Mouse (Mus musculus) cerebellum, postnatal 10 days (tissue): Measurements from ENCODE around the gene Nt5c3b.
A peak's percentile ranks its signal among the peaks of the same experiment; 100 is the strongest.

Source experiments
- DNase-seq, 2 experiments: peaks; one replicate each; pipeline ENCODE4 v3.0.0; 2021; ENCODE audit warnings: mixed read lengths in 2 of 2

Gene Nt5c3b

GRCm38 (mm10) chr11:100441797-100442196 lies at the start of gene Nt5c3b, which contains the start of gene Klhl10:
Gene Nt5c3b (minus strand): TSS chr11:100441808.
Gene Klhl10 (plus strand): TSS chr11:100441917.
- no peak for DNase-seq

DNA sequence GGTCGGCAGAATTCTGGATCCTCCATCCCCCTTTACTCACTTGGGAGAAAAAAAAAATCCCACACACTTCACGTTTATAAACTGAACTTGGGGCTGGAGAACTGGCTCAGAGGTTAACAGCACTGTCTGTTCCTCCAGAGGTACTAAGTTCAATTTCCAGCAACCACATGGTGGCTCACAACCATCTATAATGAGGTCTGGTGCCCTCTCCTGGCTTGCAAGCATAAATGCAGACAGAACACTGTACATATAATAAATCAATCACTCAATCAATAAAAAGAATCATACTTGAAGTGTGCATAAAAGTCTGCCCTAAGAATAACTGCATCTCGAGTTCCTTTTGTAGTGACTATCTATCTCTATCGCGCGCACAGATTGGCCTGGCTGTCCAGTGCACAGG lies 49.3 kb upstream of the Nt5c3b start:
- peak in 1 of 2 experiments; percentile 16 for DNase-seq

GRCm38 (mm10) chr11:100485801-100486538 lies 44.4 kb upstream of the Nt5c3b start:
- peak; percentile 76 to 78 for DNase-seq

- no peak for DNase-seq
These were observed 42.9 kb upstream of the Nt5c3b start for GRCm38 (mm10) chr11:100484461-100484860.

DNA sequence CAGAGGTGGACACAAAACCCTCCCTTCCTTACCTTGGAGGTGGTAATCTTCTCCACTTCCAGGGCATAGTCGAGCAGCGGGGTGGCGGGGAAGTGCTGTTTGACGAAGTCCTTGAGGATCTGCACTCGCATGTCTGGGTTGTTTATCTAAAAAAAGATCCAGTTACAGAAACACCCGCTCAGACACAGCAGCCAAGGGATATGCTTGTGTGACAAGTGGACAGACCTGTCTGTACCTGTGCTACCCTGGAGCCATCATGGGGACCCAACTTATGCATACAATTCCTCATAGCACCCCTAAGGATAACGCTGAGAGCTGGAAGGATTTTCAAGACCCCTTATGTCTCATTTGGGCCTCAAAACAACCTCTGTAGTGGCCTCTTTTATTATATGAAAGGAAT lies 37.5 kb upstream of the Nt5c3b start:
- no peak for DNase-seq

GRCm38 (mm10) chr11:100476281-100476680 lies 34.7 kb upstream of the Nt5c3b start:
- no peak for DNase-seq

DNA sequence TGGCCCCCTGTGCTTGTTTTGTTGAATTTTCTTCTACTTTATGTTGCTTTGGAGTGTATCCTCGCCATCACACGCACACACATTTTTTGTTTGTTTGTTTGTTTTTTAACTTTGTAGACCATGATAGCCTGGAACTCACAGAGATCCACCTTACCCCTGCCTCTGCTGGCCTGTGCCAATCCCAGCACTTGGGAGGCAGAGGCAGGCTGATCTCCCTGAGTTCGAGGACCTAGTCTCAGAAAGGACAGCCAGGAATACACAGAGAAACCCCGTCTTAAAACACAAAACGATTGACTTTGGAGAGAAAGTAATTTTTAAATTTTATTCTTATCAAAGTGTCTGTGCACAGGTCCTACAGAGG lies 31.3 kb upstream of the Nt5c3b start:
- DNase-seq: no peak

GRCm38 (mm10) chr11:100472197-100472934 lies 30.8 kb upstream of the Nt5c3b start, which contains the start of gene Klhl11:
Gene Klhl11 (minus strand): TSS chr11:100472741.
- peak; percentile 94 to 95 for DNase-seq

DNA sequence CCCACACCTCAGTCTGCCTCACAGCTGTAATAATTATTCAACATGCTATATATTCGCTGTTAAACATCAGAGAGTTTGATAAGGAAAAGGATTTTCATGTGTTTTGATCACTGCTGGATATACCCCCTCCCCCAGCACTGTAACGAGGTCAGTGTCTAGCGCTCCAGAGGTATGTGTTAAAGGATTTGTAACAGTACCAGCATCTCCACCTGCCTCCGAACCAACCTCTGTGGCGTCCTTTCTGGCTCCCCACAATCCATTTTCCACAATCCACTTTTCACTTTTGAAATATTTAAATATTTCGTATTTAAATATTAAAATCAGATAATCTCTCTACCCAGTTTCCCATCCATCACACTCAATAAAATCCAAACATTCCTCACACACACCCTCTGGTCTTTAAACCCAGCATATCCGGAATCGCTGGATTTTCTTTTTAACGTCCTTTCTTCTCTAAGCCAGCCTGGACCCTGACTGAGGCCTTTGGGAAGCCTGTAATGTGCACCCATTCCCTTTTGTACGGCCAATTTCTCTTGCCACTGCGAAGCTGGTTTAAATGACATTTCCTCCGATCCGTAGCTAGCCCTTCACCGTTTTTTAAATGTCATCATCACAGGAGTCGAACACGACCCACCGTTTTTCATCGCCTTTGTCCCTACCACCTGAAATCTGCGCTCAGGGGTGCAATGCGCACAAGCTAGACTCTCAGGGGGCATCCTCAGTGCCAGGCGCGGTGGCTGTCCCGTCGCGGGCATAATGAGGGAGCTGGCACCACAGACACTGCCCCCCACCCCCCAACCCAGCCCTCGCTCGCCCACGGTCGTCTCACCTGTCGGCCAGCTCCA lies 30.0 kb upstream of the Nt5c3b start:
- DNase-seq: peak in 1 of 2 experiments; percentile 36

GRCm38 (mm10) chr11:100465833-100466232 lies 24.2 kb upstream of the Nt5c3b start:
- DNase-seq: no peak

- no peak for DNase-seq
These were observed 23.7 kb upstream of the Nt5c3b start for GRCm38 (mm10) chr11:100465229-100465792.

DNA sequence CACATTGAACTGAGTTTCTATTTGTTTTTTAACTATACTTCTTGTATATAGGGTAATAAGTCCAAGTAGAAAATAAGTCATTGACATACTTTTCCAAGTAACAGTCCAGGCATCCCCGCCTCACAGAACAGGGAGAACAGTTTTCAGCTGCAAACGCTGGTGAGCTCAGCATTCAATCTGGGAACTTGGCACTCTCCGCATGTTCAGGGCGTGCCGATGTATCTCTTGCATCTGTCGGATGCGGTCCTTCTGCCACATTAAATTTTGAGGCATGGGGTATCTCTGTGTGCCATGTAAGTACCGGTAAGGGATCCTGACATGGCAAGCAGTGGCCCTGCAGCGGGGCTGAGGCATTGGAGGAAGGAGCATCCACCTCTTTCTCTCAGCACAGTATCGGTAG lies 21.1 kb upstream of the Nt5c3b start:
- peak; percentile 46 to 57 for DNase-seq

GRCm38 (mm10) chr11:100457711-100458110 lies 16.1 kb upstream of the Nt5c3b start:
- no peak for DNase-seq

- DNase-seq: no peak
These were observed 15.6 kb upstream of the Nt5c3b start for GRCm38 (mm10) chr11:100457247-100457646.

GRCm38 (mm10) chr11:100442625-100443024 lies 1.0 kb upstream of the Nt5c3b start:
- DNase-seq: peak; percentile 56 to 62

DNA sequence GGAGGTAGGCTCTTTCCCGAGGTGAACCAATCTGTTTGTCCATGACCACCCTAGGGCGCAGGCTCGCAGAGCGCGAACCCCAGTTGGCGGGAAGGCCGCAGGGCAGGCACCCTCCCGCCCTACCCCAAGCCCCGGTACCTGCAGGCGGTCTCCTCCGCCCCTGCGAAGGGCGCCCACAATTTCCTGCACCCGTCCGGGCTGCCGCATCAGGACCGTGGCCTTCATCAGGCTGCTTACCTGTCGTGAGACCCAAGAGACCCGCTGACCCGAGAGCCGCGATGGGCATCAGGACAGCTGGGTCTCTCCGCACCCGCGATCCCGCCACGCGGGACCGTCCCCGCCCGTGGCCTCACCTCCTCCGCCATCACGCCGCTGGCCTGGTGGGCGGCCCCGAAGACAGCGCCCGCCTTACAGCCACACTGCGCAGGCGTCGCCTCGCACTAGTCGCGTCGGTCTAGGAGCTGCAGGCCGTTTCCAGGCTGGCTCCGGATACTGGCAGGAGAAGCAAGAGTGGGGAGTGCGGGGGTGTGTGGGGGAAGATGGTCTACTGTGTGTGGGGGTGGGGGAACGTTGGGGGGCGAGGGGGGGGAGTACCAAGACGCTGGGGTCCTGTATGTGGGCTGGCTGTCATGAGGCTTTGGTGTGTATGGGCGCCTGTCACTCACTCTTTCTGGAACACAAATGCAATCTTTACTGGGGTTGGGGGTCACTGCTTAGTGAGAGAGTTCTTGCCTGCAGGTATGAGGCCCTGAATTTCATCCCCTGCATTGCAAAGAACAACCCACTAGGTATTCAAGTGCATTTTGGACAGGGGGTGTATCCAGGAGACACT lies 701 bp downstream of the Nt5c3b start:
- DNase-seq: peak; percentile 90 to 93

GRCm38 (mm10) chr11:100437901-100438300 lies 3.7 kb downstream of the Nt5c3b start:
- DNase-seq: no peak

GRCm38 (mm10) chr11:100435678-100436246 lies 5.8 kb downstream of the Nt5c3b start:
- DNase-seq: no peak

DNA sequence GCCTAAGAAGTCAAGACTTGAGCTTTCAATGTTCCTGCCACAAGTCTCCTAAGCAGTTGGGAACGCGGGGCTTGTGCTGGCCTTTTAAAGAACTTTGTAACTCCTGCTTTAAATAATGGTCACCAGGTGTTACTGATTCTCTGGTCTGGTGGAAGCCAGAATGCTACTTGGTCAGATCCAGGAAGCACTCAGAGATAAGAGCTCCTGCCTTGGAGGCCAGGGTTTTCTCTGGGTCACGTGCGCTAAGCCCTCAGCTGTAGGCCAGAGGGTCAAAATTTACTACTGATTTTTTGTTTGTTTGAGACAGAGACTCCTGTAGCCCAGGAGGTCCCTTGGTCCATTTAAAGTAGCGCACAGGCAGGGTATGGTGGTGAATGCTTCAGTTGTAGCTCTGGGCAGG lies 9.6 kb downstream of the Nt5c3b start:
- DNase-seq: no peak

DNA sequence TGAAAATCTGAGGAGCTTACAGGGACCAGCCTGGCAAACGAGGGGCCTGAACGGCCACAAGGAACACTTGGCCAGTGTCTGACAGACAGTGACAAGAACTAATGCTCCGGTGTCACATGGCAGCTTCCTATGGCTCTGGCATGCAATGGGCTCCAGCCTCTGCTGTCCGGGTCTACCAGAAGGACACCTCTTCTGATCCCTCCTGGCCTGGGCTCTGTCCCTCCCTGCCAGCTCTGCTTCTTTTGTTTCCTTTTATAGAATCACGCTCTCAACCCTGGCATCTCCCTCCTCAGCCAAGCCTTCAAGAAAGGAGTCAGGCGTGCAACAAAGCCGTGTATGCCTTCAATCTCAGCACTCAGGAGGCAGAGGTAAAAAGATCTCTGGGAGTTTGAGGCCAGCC lies 11.6 kb downstream of the Nt5c3b start:
- peak; percentile 43 to 51 for DNase-seq

- peak; percentile 78 to 82 for DNase-seq
These were observed 12.9 kb downstream of the Nt5c3b start for GRCm38 (mm10) chr11:100428612-100429199.
